Mouse (Mus musculus): ENCODE results near the gene Gm17349.

DNA sequence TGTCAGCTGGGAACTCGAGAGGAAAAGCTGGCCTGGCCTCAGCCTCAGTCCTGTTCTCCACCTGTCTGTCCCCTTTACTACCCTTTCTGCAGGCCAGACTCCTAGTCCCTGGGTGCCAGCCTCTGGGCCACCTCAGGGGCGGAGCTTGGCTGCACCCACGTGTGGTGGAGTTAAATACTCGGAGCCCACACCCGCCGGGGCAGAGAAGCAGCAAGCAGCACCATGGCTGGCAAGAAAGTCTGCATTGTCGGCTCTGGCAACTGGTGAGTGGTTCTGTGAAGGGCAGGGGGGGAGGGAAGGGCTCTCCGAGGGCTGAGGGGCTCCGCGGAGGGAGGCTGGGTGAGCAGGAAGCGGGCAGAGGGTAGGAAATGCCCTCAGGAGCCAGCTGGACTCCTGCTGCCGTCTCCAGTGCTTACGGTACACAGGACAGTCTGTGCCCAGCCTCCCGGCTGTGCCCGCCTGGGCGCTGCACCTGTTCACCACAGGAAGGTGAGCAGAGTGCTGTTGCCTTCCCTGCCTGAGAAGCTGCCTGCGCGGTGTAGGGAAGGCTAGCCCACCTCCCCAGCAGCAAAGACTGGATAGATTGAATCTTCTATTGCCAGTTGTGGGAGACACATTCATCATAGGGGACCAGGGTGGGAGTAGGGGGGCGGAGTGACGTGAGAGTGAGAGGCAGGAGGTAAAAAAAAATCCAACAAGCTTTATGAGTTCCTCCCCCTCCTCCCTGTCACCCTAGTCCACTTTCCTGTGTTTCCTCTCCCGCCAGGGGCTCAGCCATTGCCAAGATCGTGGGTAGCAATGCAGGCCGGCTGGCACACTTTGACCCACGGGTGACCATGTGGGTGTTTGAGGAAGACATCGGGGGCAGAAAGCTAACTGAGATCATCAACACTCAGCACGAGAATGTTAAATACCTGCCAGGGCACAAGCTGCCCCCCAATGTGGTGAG, 12.4 kb upstream of the Gm17349 start, which contains the start of gene Gpd1:
- TF ChIP-seq CTCF (IDR thresholded peaks at IDR 0.05; ENCODE audit: low read depth) (no peak), EP300 (IDR thresholded peaks at IDR 0.05; ENCODE audit: low read depth) (no peak)
